Mouse (Mus musculus) stomach, embryonic 15.5 days (tissue): ENCODE measurements around the gene Gabrr1. TPM values are rescaled to one million over a fixed set of nuclear protein-coding genes. Genes with fewer than 3 reads are reported as not detected.
"Not testable (repeated sequence)": the region's sequence is repeated elsewhere in the genome, so short reads cannot be mapped to it uniquely, and the experiment has no call there.

ENCODE experiments used
- ATAC-seq: fragments of 200-750 bp; cut with Nextera tagmentation; 2 replicates; pipeline ENCODE4 v1.8.0; 2017; ENCODE audit warnings: low read depth, moderate number of reproducible peaks, moderate TSS enrichment; ENCODE audit not compliant: insufficient read depth, low FRiP score
- H3K27ac ChIP-seq: fragments of 300-500 bp; sonication (generic); 2 replicates; pipeline ENCODE4 v1.5.1; 2015; ENCODE audit warnings: mild to moderate bottlenecking, inconsistent platforms
- H3K27me3 ChIP-seq: fragments of 300-500 bp; sonication (generic); replicated peaks from 2 replicates; pipeline ENCODE4 v1.6.1; 2015; ENCODE audit warnings: inconsistent platforms
- H3K36me3 ChIP-seq: fragments of 300-500 bp; sonication (generic); 2 replicates; pipeline ENCODE4 v1.6.1; 2015; ENCODE audit warnings: inconsistent platforms
- H3K4me1 ChIP-seq: fragments of 300-500 bp; sonication (generic); 2 replicates; pipeline ENCODE4 v1.6.1; 2015; ENCODE audit warnings: inconsistent platforms
- H3K4me2 ChIP-seq: fragments of 300-500 bp; sonication (generic); 2 replicates; pipeline ENCODE4 v1.6.1; 2015; ENCODE audit warnings: mild to moderate bottlenecking, inconsistent platforms
- H3K4me3 ChIP-seq: fragments of 300-500 bp; sonication (generic); replicated peaks from 2 replicates; pipeline ENCODE4 v1.5.1; 2015; ENCODE audit warnings: inconsistent platforms
- H3K9ac ChIP-seq: fragments of 300-500 bp; sonication (generic); 2 replicates; pipeline ENCODE4 v1.6.1; 2015; ENCODE audit warnings: inconsistent platforms
- H3K9me3 ChIP-seq: fragments of 300-500 bp; sonication (generic); 2 replicates; pipeline ENCODE4 v1.6.1; 2016; ENCODE audit warnings: inconsistent platforms
- WGBS: fragments of 180-500 bp; shearing (Covaris S2); methylation state at CpG from one replicate; pipeline ENCODE4 v1.1.7; 2015; 5-methylcytosine and 5-hydroxymethylcytosine counted together
- polyA plus RNA-seq: library from polyadenylated mRNA; unstranded; fragments of >200 nt; fragmentation: Nextera tagmentation; extraction: Ambion mirVana; gene quantifications from 2 replicates; pipeline ENCODE4 v1.2.1, GENCODE M21; 2015

Gabrr1 gene
- not detected in 2 replicates for polyA plus RNA-seq

DNA sequence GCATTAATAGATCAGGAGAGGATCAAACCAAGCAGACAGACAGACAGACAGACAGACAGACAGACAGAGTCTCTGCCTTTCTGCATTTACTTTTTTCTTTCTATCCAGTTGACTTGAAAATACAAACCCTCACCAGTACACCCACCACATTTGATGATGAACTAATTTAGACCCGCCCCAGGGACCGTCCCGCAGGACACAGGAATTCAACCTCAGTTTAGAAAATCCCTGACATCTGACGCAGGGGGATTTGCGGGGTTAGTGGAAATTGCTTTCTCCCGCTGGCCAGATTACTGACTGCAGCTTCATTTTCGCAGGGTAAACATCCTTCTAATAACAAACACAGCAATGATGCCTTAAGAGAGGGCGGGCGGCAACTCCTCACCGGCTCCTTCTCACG is at the start of gene Gabrr1:
Gene Gabrr1, plus strand, starts transcription at position 301 of the 400 bp plus-strand sequence.
- H3K4me3 ChIP-seq: no peak within 1 kb of the TSS
- no peaks in the 10 kb centered on the region for H3K9me3 ChIP-seq
- no peak within 1 kb of the TSS for H3K9ac ChIP-seq
- H3K36me3 ChIP-seq: no peaks in the 10 kb centered on the region
- no peak within 1 kb of the TSS for H3K27ac ChIP-seq
- H3K4me2 ChIP-seq: no peak within 1 kb of the TSS
- WGBS: 59% methylated on average over 11 of the region's 11 CpGs
- H3K27me3 ChIP-seq: no peaks in the 10 kb centered on the region
- no peaks in the 10 kb centered on the region for H3K4me1 ChIP-seq
- ATAC-seq: no peak

DNA sequence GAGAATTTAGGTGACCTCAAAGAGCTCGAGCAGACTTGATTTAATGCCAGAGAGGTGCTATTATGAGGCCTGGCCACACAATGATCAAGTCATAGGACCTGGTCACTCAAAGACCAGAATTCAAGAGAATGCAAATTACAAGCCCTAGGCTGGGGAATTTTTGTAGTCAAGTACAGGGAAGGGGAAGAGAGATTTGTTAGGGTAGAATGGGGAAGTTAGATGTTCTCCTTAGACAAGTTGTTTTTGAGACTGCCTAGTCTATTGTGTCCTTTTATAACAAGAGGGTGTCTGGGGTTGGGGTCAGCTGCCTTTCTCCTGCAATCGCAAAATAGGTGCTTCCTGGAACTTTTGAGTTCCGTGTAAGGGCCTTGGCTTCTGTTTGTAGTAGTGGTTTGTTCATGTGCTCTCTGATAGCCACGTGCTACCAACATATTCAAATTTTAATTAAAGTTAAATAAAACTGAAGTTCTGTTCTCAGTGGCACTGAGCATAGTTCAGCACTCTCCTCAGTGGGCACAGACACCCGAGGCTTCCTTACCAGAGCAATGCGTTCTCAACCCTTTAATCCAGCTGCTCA is 33.1 kb upstream of the Gabrr1 start:
- WGBS: 69% methylated on average over 6 of the region's 6 CpGs
- no peaks in the 10 kb centered on the region for H3K36me3 ChIP-seq
- H3K4me1 ChIP-seq: no peaks in the 10 kb centered on the region
- H3K27me3 ChIP-seq: no peaks in the 10 kb centered on the region
- no peak overlapping the region for H3K9ac ChIP-seq
- no peak for ATAC-seq
- no peak overlapping the region for H3K27ac ChIP-seq
- H3K4me2 ChIP-seq: no peak overlapping the region
- no peaks in the 10 kb centered on the region for H3K9me3 ChIP-seq
- H3K4me3 ChIP-seq: no peak overlapping the region

DNA sequence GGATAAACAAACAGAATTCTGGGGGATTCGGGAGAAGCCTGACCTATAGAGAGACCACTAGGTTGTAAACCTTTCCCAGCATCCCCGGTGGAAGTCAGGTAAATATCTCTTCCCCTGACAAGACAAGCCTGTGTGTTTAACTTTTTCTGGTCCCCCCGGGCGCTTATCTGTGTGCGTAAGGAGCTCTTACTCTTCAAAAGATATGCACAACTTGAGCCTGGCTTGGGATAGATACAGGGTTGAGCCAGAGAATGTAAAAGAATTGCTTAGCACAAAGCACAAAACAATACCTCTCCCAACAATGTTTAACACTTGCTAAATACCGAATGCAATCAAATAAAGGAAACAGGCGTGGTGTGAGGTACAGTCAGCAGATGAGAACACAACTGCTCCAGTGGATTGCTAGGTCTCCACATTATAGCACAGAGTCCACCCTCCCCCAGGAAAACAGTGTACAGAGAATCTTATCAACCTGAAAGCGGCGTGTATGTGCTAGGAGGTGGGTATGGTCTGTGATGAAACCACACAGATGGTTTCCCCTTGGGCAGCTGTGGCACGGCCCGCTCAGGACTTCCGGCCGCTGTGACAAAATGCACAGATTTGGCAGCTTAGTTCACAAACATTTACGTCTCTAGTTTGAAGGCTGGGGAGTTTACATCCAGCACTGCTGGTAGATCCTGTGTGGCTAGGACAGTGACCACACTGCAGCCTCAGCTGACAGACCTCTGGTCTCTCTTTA is 22.4 kb upstream of the Gabrr1 start:
- H3K9ac ChIP-seq: no peak overlapping the region
- no peaks in the 10 kb centered on the region for H3K36me3 ChIP-seq
- no peak overlapping the region for H3K4me3 ChIP-seq
- WGBS: 58% methylated on average over 14 of the region's 14 CpGs
- H3K4me1 ChIP-seq: no peaks in the 10 kb centered on the region
- no peaks in the 10 kb centered on the region for H3K9me3 ChIP-seq
- no peak overlapping the region for H3K4me2 ChIP-seq
- no peak overlapping the region for H3K27ac ChIP-seq
- H3K27me3 ChIP-seq: no peaks in the 10 kb centered on the region
- ATAC-seq: no peak

DNA sequence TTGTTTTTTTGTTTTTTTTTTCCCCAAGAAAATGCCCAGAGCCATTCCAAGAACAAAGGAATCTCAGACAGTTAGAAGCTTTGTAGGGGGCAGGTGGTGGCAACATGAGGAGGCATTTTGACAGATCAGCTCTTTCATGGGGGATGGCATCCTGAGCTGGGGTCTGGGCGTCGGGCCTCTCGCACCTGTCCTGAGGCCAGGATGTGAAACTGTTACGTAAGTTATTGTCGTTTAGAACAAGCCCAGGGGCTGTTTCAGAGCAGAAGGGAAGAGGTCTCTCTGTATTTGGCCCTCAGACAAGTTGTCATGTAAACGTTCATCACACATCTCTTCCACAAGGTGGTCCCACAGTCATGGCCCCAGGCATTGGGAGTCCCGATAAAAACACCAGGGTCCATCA is 21.5 kb upstream of the Gabrr1 start:
- H3K4me2 ChIP-seq: no peak overlapping the region
- no peaks in the 10 kb centered on the region for H3K36me3 ChIP-seq
- H3K9me3 ChIP-seq: no peaks in the 10 kb centered on the region
- no peaks in the 10 kb centered on the region for H3K27me3 ChIP-seq
- no peaks in the 10 kb centered on the region for H3K4me1 ChIP-seq
- 79% methylated on average over 7 of the region's 7 CpGs for WGBS
- ATAC-seq: no peak
- H3K9ac ChIP-seq: no peak overlapping the region
- no peak overlapping the region for H3K4me3 ChIP-seq
- no peak overlapping the region for H3K27ac ChIP-seq

DNA sequence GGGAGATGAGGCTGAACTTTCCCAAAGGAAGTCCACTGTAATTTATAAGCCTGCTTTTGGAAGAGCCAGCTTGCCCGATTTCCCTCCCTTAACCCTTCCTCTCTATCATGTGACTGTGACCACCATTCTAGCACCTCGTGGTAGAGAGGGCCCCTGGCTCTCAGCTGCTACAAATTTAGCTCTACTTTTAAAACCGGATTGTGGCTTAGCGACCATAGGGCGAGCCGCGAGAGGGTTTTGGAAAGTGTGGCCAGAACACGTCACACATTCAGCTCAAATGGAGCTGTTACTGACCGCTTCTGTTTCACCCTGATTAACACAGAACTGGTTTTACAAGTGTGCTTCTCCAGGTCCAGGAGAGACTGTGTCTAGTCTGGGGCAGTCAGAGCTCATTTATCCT is 21.0 kb upstream of the Gabrr1 start:
- H3K4me1 ChIP-seq: no peaks in the 10 kb centered on the region
- H3K9ac ChIP-seq: no peak overlapping the region
- H3K4me3 ChIP-seq: no peak overlapping the region
- H3K27ac ChIP-seq: no peak overlapping the region
- no peaks in the 10 kb centered on the region for H3K36me3 ChIP-seq
- WGBS: 81% methylated on average over 9 of the region's 9 CpGs
- no peaks in the 10 kb centered on the region for H3K27me3 ChIP-seq
- no peak for ATAC-seq
- no peaks in the 10 kb centered on the region for H3K9me3 ChIP-seq
- H3K4me2 ChIP-seq: no peak overlapping the region

DNA sequence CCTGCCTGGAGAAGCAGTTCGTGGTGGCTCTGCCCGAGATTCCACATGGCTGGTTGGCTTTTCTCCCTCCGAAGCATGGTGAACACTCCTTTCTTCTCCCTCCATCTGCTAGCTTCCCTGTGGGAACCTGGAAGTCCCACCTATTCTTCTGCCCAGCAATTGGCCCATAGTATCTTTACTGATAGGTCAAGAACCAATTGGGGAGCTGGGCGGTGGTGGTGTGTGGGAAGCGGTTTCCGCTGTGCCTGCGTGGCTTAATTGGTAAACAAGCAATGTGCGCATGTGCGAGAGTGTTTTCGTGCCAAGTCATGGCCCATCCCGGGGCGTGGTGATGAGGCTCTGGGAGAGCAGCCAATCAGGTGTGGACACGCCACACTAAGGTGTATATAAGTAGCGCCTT is 19.5 kb upstream of the Gabrr1 start:
- not testable (repeated sequence) for H3K4me2 ChIP-seq, H3K27ac ChIP-seq, H3K9ac ChIP-seq, H3K4me3 ChIP-seq, H3K9me3 ChIP-seq, H3K27me3 ChIP-seq, H3K4me1 ChIP-seq, ATAC-seq, H3K36me3 ChIP-seq
- 89% methylated on average over 14 of the region's 14 CpGs for WGBS

DNA sequence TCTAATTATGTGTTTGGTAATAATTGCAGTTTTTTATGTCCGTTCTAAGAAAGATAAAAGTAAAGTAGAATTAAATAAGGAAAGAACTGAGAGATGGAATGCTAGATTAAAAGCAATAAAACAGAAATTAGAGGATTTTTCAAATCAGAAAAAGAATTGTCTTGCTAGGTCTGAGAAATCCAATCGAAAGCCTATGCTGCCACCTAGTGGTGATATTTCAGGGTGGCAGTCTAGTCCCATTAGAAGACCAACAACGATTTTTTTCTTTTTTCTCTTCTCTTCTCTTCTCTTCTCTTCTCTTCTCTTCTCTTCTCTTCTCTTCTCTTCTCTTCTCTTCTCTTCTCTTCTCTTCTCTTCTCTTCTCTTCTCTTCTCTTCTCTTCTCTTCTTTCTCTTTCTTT is 13.2 kb upstream of the Gabrr1 start:
- H3K4me3 ChIP-seq, H3K9me3 ChIP-seq, H3K27me3 ChIP-seq, H3K9ac ChIP-seq, H3K4me1 ChIP-seq, ATAC-seq, H3K27ac ChIP-seq, H3K4me2 ChIP-seq, H3K36me3 ChIP-seq: not testable (repeated sequence)
- 3% methylated on average over 3 of the region's 3 CpGs for WGBS

DNA sequence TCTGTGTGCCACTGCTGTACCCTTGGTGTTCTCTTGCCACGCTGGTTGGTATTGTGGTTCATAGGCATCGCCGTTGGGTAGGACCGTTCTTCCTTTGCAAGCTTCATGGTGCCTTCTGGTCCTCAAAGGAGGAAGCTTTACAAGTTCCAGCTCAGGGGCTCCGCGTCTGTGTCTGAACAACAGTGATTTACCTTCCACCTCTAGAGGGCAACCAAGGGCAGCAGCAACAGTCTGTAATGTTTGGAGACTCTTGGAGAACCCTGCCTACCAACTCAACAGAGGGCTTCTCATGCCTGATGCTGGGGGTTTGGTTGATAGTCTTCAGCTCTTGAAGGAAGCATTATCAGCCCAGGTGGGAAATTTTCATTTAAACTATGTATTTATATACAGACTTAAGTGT is 7.8 kb upstream of the Gabrr1 start:
- H3K9ac ChIP-seq: no peak overlapping the region
- H3K4me3 ChIP-seq: no peak overlapping the region
- no peak overlapping the region for H3K4me2 ChIP-seq
- H3K36me3 ChIP-seq: no peaks in the 10 kb centered on the region
- no peak for ATAC-seq
- 79% methylated on average over 6 of the region's 6 CpGs for WGBS
- H3K9me3 ChIP-seq: no peaks in the 10 kb centered on the region
- H3K27ac ChIP-seq: no peak overlapping the region
- H3K27me3 ChIP-seq: no peaks in the 10 kb centered on the region
- no peaks in the 10 kb centered on the region for H3K4me1 ChIP-seq

DNA sequence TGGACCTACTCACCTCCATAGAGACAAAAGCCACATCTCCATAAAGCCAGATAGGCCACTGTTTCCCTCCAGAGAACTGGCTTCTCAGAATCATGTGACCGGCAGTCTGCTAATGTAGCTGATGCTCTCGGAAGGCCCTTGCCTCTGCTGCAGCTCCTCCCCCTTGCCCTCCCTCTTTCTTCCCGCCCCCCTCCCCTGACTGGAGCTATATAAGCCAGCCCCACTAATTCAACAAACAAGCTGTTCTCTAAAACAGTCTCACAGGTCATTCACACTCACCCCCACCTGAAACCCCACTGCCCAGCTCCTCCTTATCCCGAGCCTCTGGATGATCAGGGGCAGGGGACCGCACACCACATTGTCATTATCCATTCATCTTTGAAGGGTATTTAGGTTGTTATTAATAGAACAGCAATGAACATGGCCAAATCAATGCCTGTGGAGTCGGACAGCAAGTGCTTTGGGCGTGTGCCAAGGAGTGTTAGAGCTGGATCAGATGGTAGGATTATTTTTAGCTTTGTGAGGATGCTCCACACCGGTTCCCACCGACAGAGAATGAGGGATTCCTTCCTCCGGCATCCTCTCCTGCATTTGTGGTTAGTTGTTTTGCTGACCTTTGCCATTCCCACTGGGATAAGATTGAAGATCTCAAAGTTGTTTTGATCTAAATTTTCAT is 6.8 kb upstream of the Gabrr1 start:
- no peak for ATAC-seq
- no peak overlapping the region for H3K9ac ChIP-seq
- WGBS: 50% methylated on average over 10 of the region's 10 CpGs
- no peaks in the 10 kb centered on the region for H3K9me3 ChIP-seq
- H3K4me3 ChIP-seq: no peak overlapping the region
- H3K4me1 ChIP-seq: no peaks in the 10 kb centered on the region
- no peak overlapping the region for H3K4me2 ChIP-seq
- H3K27me3 ChIP-seq: no peaks in the 10 kb centered on the region
- no peaks in the 10 kb centered on the region for H3K36me3 ChIP-seq
- no peak overlapping the region for H3K27ac ChIP-seq

DNA sequence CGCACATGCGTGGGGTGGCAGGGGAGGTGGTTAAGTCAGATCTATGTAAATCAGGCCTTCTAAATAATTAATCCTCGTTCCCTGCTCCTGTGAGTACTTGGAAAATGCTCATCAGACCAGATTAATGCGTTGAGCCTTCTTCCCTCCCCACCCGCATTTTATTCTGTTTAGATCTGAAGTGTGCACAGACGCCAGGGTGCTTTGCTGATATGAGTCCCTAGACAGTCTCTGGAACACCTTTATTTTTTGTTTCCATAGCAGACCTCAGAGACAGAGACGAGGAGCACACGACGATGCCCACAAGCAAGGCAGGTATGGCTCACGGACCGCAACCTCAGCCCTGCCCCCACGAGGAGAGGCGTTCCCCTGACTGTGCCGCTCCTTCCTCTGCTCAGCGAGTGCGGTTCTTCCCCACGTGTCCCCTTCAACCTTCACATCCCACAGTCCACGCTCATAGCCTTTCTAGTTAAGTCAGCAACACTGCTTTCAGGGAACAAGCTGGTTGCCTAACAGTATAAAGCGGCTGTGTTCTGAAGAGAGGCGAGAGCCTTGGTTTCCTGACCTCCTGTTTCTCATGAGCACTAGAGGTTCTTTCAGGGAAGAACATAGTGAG is 14.5 kb downstream of the Gabrr1 start:
- no peak for ATAC-seq
- Histone ChIP-seq H3K9me3 (no peaks in the 10 kb centered on the region), H3K27me3 (0 out of 2 replicates have a peak, but pooled peaks cover 4% of the 10 kb centered on the region), H3K4me1 (no peaks in the 10 kb centered on the region; the same call in 1 of the 2 replicates), H3K27ac (no peak overlapping the region), H3K4me2 (peak overlapping the region; percentile 26; the same call in 1 of the 2 replicates), H3K9ac (no peak overlapping the region), H3K36me3 (no peaks in the 10 kb centered on the region), H3K4me3 (no peak overlapping the region)
- WGBS: 39% methylated on average over 20 of the region's 20 CpGs

DNA sequence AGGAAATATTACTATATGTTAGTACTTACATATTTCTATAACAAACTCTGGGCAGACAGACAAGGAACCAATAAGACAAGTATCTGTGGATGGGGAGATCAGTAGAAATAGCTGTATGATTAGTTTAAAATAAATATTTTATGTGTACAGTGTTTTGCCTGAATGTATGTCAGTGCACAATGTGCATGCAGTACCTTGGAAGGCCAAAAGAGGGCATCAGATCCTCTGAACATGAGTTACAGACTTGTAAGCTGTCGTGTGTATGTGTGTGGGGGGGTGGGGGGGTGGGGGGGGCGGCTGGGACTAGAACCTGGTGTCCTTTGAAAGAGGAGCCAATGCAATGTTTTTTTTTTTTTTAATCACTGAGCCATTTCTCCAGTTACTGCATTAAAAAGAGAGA is 15.5 kb downstream of the Gabrr1 start:
- Histone ChIP-seq H3K27ac (no peak overlapping the region), H3K4me2 (no peak overlapping the region), H3K4me3 (no peak overlapping the region), H3K9ac (no peak overlapping the region), H3K4me1 (no peaks in the 10 kb centered on the region; the same call in 1 of the 2 replicates), H3K27me3 (0 out of 2 replicates have a peak, but pooled peaks cover 4% of the 10 kb centered on the region), H3K36me3 (no peaks in the 10 kb centered on the region), H3K9me3 (no peaks in the 10 kb centered on the region)
- 7% methylated on average over 2 of the region's 2 CpGs for WGBS
- ATAC-seq: no peak

DNA sequence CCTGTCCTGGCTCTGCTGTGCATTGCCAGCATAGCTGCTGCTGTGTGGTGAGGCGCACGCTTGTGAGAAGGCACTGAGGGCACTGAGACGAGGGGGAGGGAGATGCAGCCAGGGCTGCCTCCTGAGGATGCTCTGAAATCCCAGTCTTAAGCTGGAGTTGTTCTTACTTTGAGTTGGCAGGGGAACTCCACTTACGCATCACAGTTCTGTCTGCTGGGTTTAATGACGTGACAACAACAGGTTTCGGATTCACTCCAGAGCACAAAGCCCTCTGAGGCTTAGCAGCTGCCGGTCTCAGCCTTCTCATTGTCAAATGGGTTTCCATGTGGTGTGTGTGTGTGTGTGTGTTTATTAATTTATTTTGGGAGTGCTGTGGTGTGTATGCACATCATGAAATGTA is 16.8 kb downstream of the Gabrr1 start:
- 68% methylated on average over 7 of the region's 7 CpGs for WGBS
- Histone ChIP-seq H3K4me2 (no peak overlapping the region), H3K9ac (no peak overlapping the region), H3K36me3 (no peaks in the 10 kb centered on the region), H3K27me3 (0 out of 2 replicates have a peak, but pooled peaks cover 4% of the 10 kb centered on the region), H3K27ac (no peak overlapping the region), H3K4me3 (no peak overlapping the region), H3K9me3 (no peaks in the 10 kb centered on the region), H3K4me1 (no peaks in the 10 kb centered on the region; the same call in 1 of the 2 replicates)
- ATAC-seq: no peak
